Mouse (Mus musculus) spleen, adult 2 months (tissue): Measurements from ENCODE around the gene Tmem213.

Experiments
- CTCF ChIP-seq: fragments of 200-500 bp; IDR thresholded peaks from 2 replicates; pipeline ENCODE4 v1.5.1; 2011; ENCODE audit warnings: mild to moderate bottlenecking, inconsistent platforms; ENCODE audit not compliant: insufficient read depth, insufficient read length, insufficient replicate concordance; ENCODE audit errors: extremely low read depth
- POLR2A ChIP-seq: fragments of 200-500 bp; IDR thresholded peaks from 2 replicates; pipeline ENCODE4 v1.6.1; 2011; ENCODE audit warnings: low read depth, low read length, inconsistent platforms

GRCm38 (mm10) chr6:38160102-38160501 is 51.0 kb downstream of the Tmem213 start:
- TF ChIP-seq CTCF (peak; percentile 33; the same call in 1 of the 2 replicates), POLR2A (no peak)
